Mouse (Mus musculus): ENCODE results near the gene Kmt2a. TPM values are rescaled to one million over a fixed set of nuclear protein-coding genes. Genes with fewer than 3 reads are reported as not detected.
"Not testable (repeated sequence)": the region's sequence is repeated elsewhere in the genome, so short reads cannot be mapped to it uniquely, and the experiment has no call there.

Kmt2a gene
- total and polyA plus RNA-seq, 2 experiments from 2014 or later: 19.0 to 20.6 TPM

DNA sequence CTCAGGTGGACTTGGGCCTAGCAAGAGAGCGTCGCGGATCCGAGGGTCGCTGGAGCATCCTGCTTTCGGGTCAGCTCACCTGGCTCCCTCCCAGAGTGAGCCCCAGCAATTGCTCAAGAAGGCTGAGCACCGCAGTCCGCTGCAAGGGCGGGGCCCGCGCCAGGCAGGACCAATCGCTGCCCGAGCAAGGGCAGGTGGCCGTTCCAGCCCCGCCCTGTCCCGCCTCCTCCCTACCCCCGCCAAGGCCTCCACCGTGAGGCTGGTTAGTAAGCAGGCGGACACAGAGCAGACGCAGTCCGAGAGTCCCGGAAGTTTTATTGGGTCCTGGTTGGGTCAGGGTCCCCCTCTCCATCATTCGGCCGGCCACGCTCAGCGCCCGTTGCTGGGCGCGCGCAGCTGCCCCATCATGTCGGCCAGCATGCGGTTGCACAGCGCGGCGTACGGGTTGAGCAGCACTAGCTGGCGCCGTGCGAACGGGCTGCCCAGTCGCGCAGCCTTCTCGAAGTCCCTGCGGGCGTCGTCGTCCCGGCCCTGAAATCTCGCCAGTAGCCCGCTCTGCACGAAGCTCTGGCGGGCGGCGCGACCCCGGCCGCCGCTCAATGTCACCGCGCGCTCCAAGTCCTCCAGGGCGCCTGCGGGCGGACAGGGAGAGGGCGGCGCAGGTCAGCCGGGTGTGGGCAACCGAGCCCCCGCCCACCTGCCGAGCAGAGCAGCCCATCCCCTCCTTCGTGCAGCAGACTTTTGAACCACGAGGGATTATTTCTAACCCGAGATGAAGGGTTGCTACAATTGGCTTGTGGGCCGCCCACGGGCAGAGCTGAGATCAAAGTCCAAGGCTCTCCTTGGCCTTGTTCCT lies 81.8 kb downstream of the Kmt2a start, which contains the start of gene Tmem25:
TSS of gene Tmem25 (minus strand) at position 206 of the 856 bp plus-strand sequence.
- DNase-seq (ENCODE audit: low spot score): peak; percentile 91
- peak within 1 kb of the TSS; percentile 79 for H3K27ac ChIP-seq
- H3K4me3 ChIP-seq (ENCODE audit: low read length): peak within 1 kb of the TSS; percentile 59
- H3K4me2 ChIP-seq (ENCODE audit: low read depth, low read length): peak within 1 kb of the TSS; percentile 93
- H3K27me3 ChIP-seq (ENCODE audit: insufficient read depth, low read length): no peaks in the 10 kb centered on the region
- H3K36me3 ChIP-seq (ENCODE audit: insufficient read depth, low read length): no peaks in the 10 kb centered on the region
- no peak for TF ChIP-seq CTCF (IDR thresholded peaks at IDR 0.05; ENCODE audit: low read depth)
- 0 out of 2 replicates have a peak, but pooled peaks cover 6% of the 10 kb centered on the region for H3K4me1 ChIP-seq (ENCODE audit: insufficient read depth, low read length)
- WGBS: under 1% methylated on average over 71 of the region's 75 CpGs
- ATAC-seq: peak; percentile 95
- no peaks in the 10 kb centered on the region for H3K9me3 ChIP-seq (ENCODE audit: low read length)
- peak within 1 kb of the TSS; percentile 77 for H3K9ac ChIP-seq (replicated peaks; ENCODE audit: low read length)

DNA sequence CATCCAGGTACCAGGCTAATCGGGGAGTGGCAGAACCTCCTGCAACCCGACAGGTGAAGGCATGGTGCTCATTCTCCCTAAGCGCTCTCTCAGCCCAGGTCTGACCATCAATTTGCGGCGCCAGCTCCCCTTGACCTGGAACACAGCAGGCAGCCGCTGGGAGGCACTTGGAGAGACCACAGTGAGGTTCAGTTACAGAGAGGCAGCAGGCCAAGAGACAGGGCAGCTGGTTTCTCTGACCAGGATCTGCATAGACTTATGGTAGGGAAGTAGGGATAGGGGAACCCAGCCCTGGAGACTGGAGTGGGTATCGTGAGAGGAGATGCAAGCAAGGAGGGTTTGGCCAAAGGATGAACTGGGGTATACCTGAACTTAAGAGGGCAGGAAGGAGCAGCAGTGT lies 82.8 kb downstream of the Kmt2a start:
- Histone ChIP-seq H3K4me3 (ENCODE audit: low read length) (peak overlapping the region; percentile 59), H3K27me3 (ENCODE audit: insufficient read depth, low read length) (no peaks in the 10 kb centered on the region), H3K9ac (replicated peaks; ENCODE audit: low read length) (peak overlapping the region; percentile 77; the same call in 1 of the 2 replicates), H3K27ac (peak overlapping the region; percentile 79; the same call in 1 of the 2 replicates), H3K36me3 (ENCODE audit: insufficient read depth, low read length) (no peaks in the 10 kb centered on the region), H3K4me1 (ENCODE audit: insufficient read depth, low read length) (0 out of 2 replicates have a peak, but pooled peaks cover 6% of the 10 kb centered on the region), H3K9me3 (ENCODE audit: low read length) (no peaks in the 10 kb centered on the region), H3K4me2 (ENCODE audit: low read depth, low read length) (peak overlapping the region; percentile 93)
- 45% methylated on average over 7 of the region's 7 CpGs for WGBS
- no peak for DNase-seq (ENCODE audit: low spot score)
- no peak for ATAC-seq
- no peak for TF ChIP-seq CTCF (IDR thresholded peaks at IDR 0.05; ENCODE audit: low read depth)

DNA sequence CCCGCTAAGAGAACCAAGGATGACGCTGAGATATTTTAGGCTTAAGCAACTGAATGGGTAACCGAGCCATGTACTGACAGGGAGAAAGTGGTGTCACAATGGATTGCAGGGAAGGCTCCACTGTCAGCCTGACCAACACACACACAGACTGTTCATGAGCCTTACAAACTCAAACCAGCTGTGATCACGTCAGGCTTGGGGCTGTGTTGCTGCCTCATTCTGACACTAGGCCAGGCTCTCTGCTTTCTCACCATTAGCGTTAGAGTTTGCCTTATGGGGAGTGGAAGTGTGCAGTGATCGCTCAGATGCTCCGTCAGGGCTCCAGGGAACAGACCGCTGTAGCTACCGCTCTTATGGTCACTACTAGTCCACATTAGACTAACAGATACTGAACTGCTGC lies 88.3 kb downstream of the Kmt2a start:
- WGBS: 80% methylated on average over 9 of the region's 9 CpGs
- ATAC-seq: no peak
- H3K9ac ChIP-seq (replicated peaks; ENCODE audit: low read length): no peak overlapping the region
- H3K27ac ChIP-seq: no peak overlapping the region
- peaks cover 39% of the 10 kb centered on the region for H3K36me3 ChIP-seq (ENCODE audit: insufficient read depth, low read length)
- DNase-seq (ENCODE audit: low spot score): no peak
- no peak overlapping the region for H3K4me3 ChIP-seq (ENCODE audit: low read length)
- H3K27me3 ChIP-seq (ENCODE audit: insufficient read depth, low read length): no peaks in the 10 kb centered on the region
- no peaks in the 10 kb centered on the region for H3K9me3 ChIP-seq (ENCODE audit: low read length)
- no peak for TF ChIP-seq CTCF (IDR thresholded peaks at IDR 0.05; ENCODE audit: low read depth)
- no peak overlapping the region for H3K4me2 ChIP-seq (ENCODE audit: low read depth, low read length)
- H3K4me1 ChIP-seq (ENCODE audit: insufficient read depth, low read length): no peaks in the 10 kb centered on the region

- Histone ChIP-seq H3K27me3 (ENCODE audit: insufficient read depth, low read length) (no peaks in the 10 kb centered on the region), H3K27ac (peak overlapping the region; percentile 91), H3K4me3 (ENCODE audit: low read length) (peak overlapping the region; percentile 83), H3K9me3 (ENCODE audit: low read length) (no peaks in the 10 kb centered on the region), H3K4me1 (ENCODE audit: insufficient read depth, low read length) (no peaks in the 10 kb centered on the region; the same call in 1 of the 2 replicates), H3K36me3 (ENCODE audit: insufficient read depth, low read length) (no peaks in the 10 kb centered on the region), H3K4me2 (ENCODE audit: low read depth, low read length) (peak overlapping the region; percentile 97), H3K9ac (replicated peaks; ENCODE audit: low read length) (peak overlapping the region; percentile 91)
- DNase-seq (ENCODE audit: low spot score) (peak; percentile 98), ATAC-seq (peak; percentile 99)
- under 1% methylated on average over 41 of the region's 41 CpGs for WGBS
- peak; percentile 89 for TF ChIP-seq CTCF (IDR thresholded peaks at IDR 0.05; ENCODE audit: low read depth)
These were observed 108.1 kb downstream of the Kmt2a start for GRCm38 (mm10) chr9:44772750-44773651.

DNA sequence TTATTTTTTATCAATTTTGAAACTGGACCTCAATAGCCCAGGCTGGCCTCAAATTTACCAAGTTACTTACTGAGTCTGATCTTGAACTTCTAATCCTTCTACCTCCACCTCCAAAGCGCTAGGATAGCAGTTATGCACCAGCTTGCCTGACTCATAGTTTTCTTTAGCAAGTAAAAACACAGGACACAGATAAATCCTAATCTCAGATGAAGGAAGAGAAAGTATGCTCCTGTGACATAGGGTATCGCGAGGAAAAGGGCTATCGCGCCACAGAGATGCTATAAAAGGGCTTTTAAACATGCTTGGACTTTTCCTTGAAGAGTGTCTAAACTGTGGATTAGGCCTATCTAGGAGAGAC lies 108.7 kb downstream of the Kmt2a start:
- Histone ChIP-seq H3K4me2 (ENCODE audit: low read depth, low read length) (no peak overlapping the region), H3K36me3 (ENCODE audit: insufficient read depth, low read length) (no peaks in the 10 kb centered on the region), H3K27ac (peak overlapping the region; percentile 91), H3K9ac (replicated peaks; ENCODE audit: low read length) (no peak overlapping the region), H3K27me3 (ENCODE audit: insufficient read depth, low read length) (no peaks in the 10 kb centered on the region), H3K4me1 (ENCODE audit: insufficient read depth, low read length) (no peaks in the 10 kb centered on the region; the same call in 1 of the 2 replicates), H3K4me3 (ENCODE audit: low read length) (peak overlapping the region; percentile 83; the same call in 1 of the 2 replicates), H3K9me3 (ENCODE audit: low read length) (no peaks in the 10 kb centered on the region)
- ATAC-seq (no peak), DNase-seq (ENCODE audit: low spot score) (no peak)
- no peak for TF ChIP-seq CTCF (IDR thresholded peaks at IDR 0.05; ENCODE audit: low read depth)
- WGBS: 23% methylated on average over 5 of the region's 5 CpGs

GRCm38 (mm10) chr9:44771376-44771775 lies 109.7 kb downstream of the Kmt2a start:
- Histone ChIP-seq H3K27me3 (ENCODE audit: insufficient read depth, low read length) (no peaks in the 10 kb centered on the region), H3K4me2 (ENCODE audit: low read depth, low read length) (no peak overlapping the region), H3K4me1 (ENCODE audit: insufficient read depth, low read length) (peaks cover 2% of the 10 kb centered on the region; the same call in 1 of the 2 replicates), H3K9me3 (ENCODE audit: low read length) (no peaks in the 10 kb centered on the region), H3K9ac (replicated peaks; ENCODE audit: low read length) (no peak overlapping the region), H3K4me3 (ENCODE audit: low read length) (no peak overlapping the region), H3K27ac (no peak overlapping the region), H3K36me3 (ENCODE audit: insufficient read depth, low read length) (no peaks in the 10 kb centered on the region)
- DNase-seq (ENCODE audit: low spot score): no peak
- no peak for TF ChIP-seq CTCF (IDR thresholded peaks at IDR 0.05; ENCODE audit: low read depth)
- no peak for ATAC-seq
- WGBS: 96% methylated on average over 5 of the region's 5 CpGs

DNA sequence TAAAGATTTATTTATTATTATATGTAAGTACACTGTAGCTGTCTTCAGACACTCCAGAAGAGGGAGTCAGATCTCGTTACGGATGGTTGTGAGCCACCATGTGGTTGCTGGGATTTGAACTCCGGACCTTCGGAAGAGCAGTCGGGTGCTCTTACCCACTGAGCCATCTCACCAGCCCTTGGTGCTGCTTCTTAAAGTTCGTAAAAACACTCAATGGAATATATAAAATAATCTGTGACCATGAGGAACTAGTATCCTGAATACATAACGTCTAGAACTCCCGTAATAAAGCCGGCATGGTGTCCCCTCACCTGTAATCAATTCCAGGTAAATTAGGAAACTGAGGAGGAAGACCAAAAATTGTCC lies 113.1 kb downstream of the Kmt2a start:
- H3K4me2 ChIP-seq (ENCODE audit: low read depth, low read length): peak overlapping the region; percentile 64
- peak overlapping the region; percentile 62 for H3K4me3 ChIP-seq (ENCODE audit: low read length)
- not testable (repeated sequence) for H3K4me1 ChIP-seq (ENCODE audit: insufficient read depth, low read length); H3K9ac ChIP-seq (replicated peaks; ENCODE audit: low read length); DNase-seq (ENCODE audit: low spot score); H3K27me3 ChIP-seq (ENCODE audit: insufficient read depth, low read length); H3K36me3 ChIP-seq (ENCODE audit: insufficient read depth, low read length); H3K9me3 ChIP-seq (ENCODE audit: low read length)
- 40% methylated on average over 7 of the region's 9 CpGs for WGBS
- peak overlapping the region; percentile 69 for H3K27ac ChIP-seq
- peak; percentile 14 for ATAC-seq

All from hindbrain, postnatal 0 days (tissue).